Mouse (Mus musculus): ENCODE data around the gene Mblac1. TPM values are rescaled to one million over a fixed set of nuclear protein-coding genes. Genes with fewer than 3 reads are reported as not detected.

Mblac1 gene
- polyA plus RNA-seq, 1 experiment from 2014 or later, result 5.9 TPM

- peak; percentile 89 for ATAC-seq (replicated peaks; ENCODE audit: insufficient number of reproducible peaks, low FRiP score, low TSS enrichment)
- Histone ChIP-seq H3K36me3 (ENCODE audit: control insufficient read depth, insufficient read depth, low read length) (peaks cover 38% of the 10 kb centered on the region), H3K4me3 (ENCODE audit: low read depth, low read length) (peak overlapping the region; percentile 89), H3K9me3 (replicated peaks; ENCODE audit: control insufficient read depth, low read length) (no peaks in the 10 kb centered on the region), H3K27me3 (ENCODE audit: control insufficient read depth, insufficient read depth, low read length) (no peaks in the 10 kb centered on the region), H3K9ac (ENCODE audit: low read depth, low read length) (peak overlapping the region; percentile 96), H3K4me1 (ENCODE audit: control insufficient read depth, insufficient read depth, low read length) (peaks cover 9% of the 10 kb centered on the region), H3K27ac (ENCODE audit: low read depth, low read length) (peak overlapping the region; percentile 99), H3K4me2 (peak overlapping the region; percentile 93)
- WGBS (ENCODE audit: insufficient replicate concordance), result under 1% methylated on average over 47 of the region's 47 CpGs
Observed at GRCm38 (mm10) chr5:138170936-138171561, 23.1 kb upstream of the Mblac1 start.

GRCm38 (mm10) chr5:138171695-138172491 is 22.2 kb upstream of the Mblac1 start, which contains the start of the genes Ap4m1 and Mcm7:
Gene Ap4m1 (plus strand): TSS chr5:138172002.
Gene Mcm7 (minus strand): TSS chr5:138172422.
- H3K4me1 ChIP-seq (ENCODE audit: control insufficient read depth, insufficient read depth, low read length), result peaks cover 9% of the 10 kb centered on the region
- H3K27me3 ChIP-seq (ENCODE audit: control insufficient read depth, insufficient read depth, low read length), result no peaks in the 10 kb centered on the region
- peak within 1 kb of the TSS; percentile 99 for H3K27ac ChIP-seq (ENCODE audit: low read depth, low read length)
- H3K4me2 ChIP-seq, result peak within 1 kb of the TSS; percentile 93
- H3K36me3 ChIP-seq (ENCODE audit: control insufficient read depth, insufficient read depth, low read length), result peaks cover 34% of the 10 kb centered on the region
- peak within 1 kb of the TSS; percentile 96 for H3K9ac ChIP-seq (ENCODE audit: low read depth, low read length)
- under 1% methylated on average over 54 of the region's 54 CpGs for WGBS (ENCODE audit: insufficient replicate concordance)
- peak within 1 kb of the TSS; percentile 89 for H3K4me3 ChIP-seq (ENCODE audit: low read depth, low read length)
- ATAC-seq (replicated peaks; ENCODE audit: insufficient number of reproducible peaks, low FRiP score, low TSS enrichment), result peak; percentile 94
- no peaks in the 10 kb centered on the region for H3K9me3 ChIP-seq (replicated peaks; ENCODE audit: control insufficient read depth, low read length)

GRCm38 (mm10) chr5:138173217-138173616 is 20.9 kb upstream of the Mblac1 start:
- H3K36me3 ChIP-seq (ENCODE audit: control insufficient read depth, insufficient read depth, low read length), result peaks cover 35% of the 10 kb centered on the region

GRCm38 (mm10) chr5:138186950-138187638 is 7.0 kb upstream of the Mblac1 start, which contains the start of the genes Taf6 and Cnpy4:
Gene Taf6 (minus strand): TSS chr5:138187451.
Gene Cnpy4 (plus strand): TSS chr5:138187485.
- peaks cover 15% of the 10 kb centered on the region for H3K36me3 ChIP-seq (ENCODE audit: control insufficient read depth, insufficient read depth, low read length)
- H3K4me2 ChIP-seq, result peak within 1 kb of the TSS; percentile 84
- H3K9ac ChIP-seq (ENCODE audit: low read depth, low read length), result peak within 1 kb of the TSS; percentile 92
- H3K27ac ChIP-seq (ENCODE audit: low read depth, low read length), result peak within 1 kb of the TSS; percentile 73
- no peaks in the 10 kb centered on the region for H3K27me3 ChIP-seq (ENCODE audit: control insufficient read depth, insufficient read depth, low read length)
- peak within 1 kb of the TSS; percentile 83 for H3K4me3 ChIP-seq (ENCODE audit: low read depth, low read length)
- ATAC-seq (replicated peaks; ENCODE audit: insufficient number of reproducible peaks, low FRiP score, low TSS enrichment), result peak; percentile 77
- H3K9me3 ChIP-seq (replicated peaks; ENCODE audit: control insufficient read depth, low read length), result no peaks in the 10 kb centered on the region
- H3K4me1 ChIP-seq (ENCODE audit: control insufficient read depth, insufficient read depth, low read length), result peaks cover 7% of the 10 kb centered on the region
- WGBS (ENCODE audit: insufficient replicate concordance), result 0% methylated on average over 31 of the region's 31 CpGs

More at GRCm38 (mm10) chr5:138173217-138173616, 20.9 kb upstream of the Mblac1 start:
- ATAC-seq (replicated peaks; ENCODE audit: insufficient number of reproducible peaks, low FRiP score, low TSS enrichment), result no peak
- H3K27me3 ChIP-seq (ENCODE audit: control insufficient read depth, insufficient read depth, low read length), result no peaks in the 10 kb centered on the region
- no peak overlapping the region for H3K4me3 ChIP-seq (ENCODE audit: low read depth, low read length)
- no peak overlapping the region for H3K27ac ChIP-seq (ENCODE audit: low read depth, low read length)
- H3K4me2 ChIP-seq, result peak overlapping the region; percentile 93
- WGBS (ENCODE audit: insufficient replicate concordance), result 85% methylated on average over 3 of the region's 3 CpGs
- H3K9ac ChIP-seq (ENCODE audit: low read depth, low read length), result no peak overlapping the region
- no peaks in the 10 kb centered on the region for H3K9me3 ChIP-seq (replicated peaks; ENCODE audit: control insufficient read depth, low read length)
- peaks cover 9% of the 10 kb centered on the region for H3K4me1 ChIP-seq (ENCODE audit: control insufficient read depth, insufficient read depth, low read length)

- 0% methylated on average over 10 of the region's 10 CpGs for WGBS (ENCODE audit: insufficient replicate concordance)
- Histone ChIP-seq H3K36me3 (ENCODE audit: control insufficient read depth, insufficient read depth, low read length) (peaks cover 11% of the 10 kb centered on the region), H3K27ac (ENCODE audit: low read depth, low read length) (peak overlapping the region; percentile 73), H3K4me2 (peak overlapping the region; percentile 84), H3K4me3 (ENCODE audit: low read depth, low read length) (peak overlapping the region; percentile 83), H3K9me3 (replicated peaks; ENCODE audit: control insufficient read depth, low read length) (no peaks in the 10 kb centered on the region), H3K9ac (ENCODE audit: low read depth, low read length) (peak overlapping the region; percentile 92), H3K4me1 (ENCODE audit: control insufficient read depth, insufficient read depth, low read length) (peaks cover 7% of the 10 kb centered on the region), H3K27me3 (ENCODE audit: control insufficient read depth, insufficient read depth, low read length) (no peaks in the 10 kb centered on the region)
- peak; percentile 80 for ATAC-seq (replicated peaks; ENCODE audit: insufficient number of reproducible peaks, low FRiP score, low TSS enrichment)
Observed at GRCm38 (mm10) chr5:138187661-138188306, 6.3 kb upstream of the Mblac1 start.

- Histone ChIP-seq H3K27ac (ENCODE audit: low read depth, low read length) (peak overlapping the region; percentile 79), H3K9ac (ENCODE audit: low read depth, low read length) (peak overlapping the region; percentile 91), H3K4me2 (peak overlapping the region; percentile 91), H3K9me3 (replicated peaks; ENCODE audit: control insufficient read depth, low read length) (no peaks in the 10 kb centered on the region), H3K36me3 (ENCODE audit: control insufficient read depth, insufficient read depth, low read length) (peaks cover 3% of the 10 kb centered on the region; the same call in 1 of the 2 replicates), H3K4me3 (ENCODE audit: low read depth, low read length) (peak overlapping the region; percentile 73), H3K4me1 (ENCODE audit: control insufficient read depth, insufficient read depth, low read length) (no peaks in the 10 kb centered on the region), H3K27me3 (ENCODE audit: control insufficient read depth, insufficient read depth, low read length) (no peaks in the 10 kb centered on the region)
- 2% methylated on average over 29 of the region's 29 CpGs for WGBS (ENCODE audit: insufficient replicate concordance)
- peak; percentile 53; the same call in 1 of the 2 replicates for ATAC-seq (replicated peaks; ENCODE audit: insufficient number of reproducible peaks, low FRiP score, low TSS enrichment)
Observed at GRCm38 (mm10) chr5:138194755-138195345, 736 bp downstream of the Mblac1 start.

GRCm38 (mm10) chr5:138195463-138195862 is 1.3 kb downstream of the Mblac1 start:
- Histone ChIP-seq H3K36me3 (ENCODE audit: control insufficient read depth, insufficient read depth, low read length) (peaks cover 3% of the 10 kb centered on the region; the same call in 1 of the 2 replicates), H3K4me2 (peak overlapping the region; percentile 91), H3K27me3 (ENCODE audit: control insufficient read depth, insufficient read depth, low read length) (no peaks in the 10 kb centered on the region), H3K9me3 (replicated peaks; ENCODE audit: control insufficient read depth, low read length) (no peaks in the 10 kb centered on the region), H3K4me3 (ENCODE audit: low read depth, low read length) (peak overlapping the region; percentile 73; the same call in 1 of the 2 replicates), H3K4me1 (ENCODE audit: control insufficient read depth, insufficient read depth, low read length) (no peaks in the 10 kb centered on the region), H3K9ac (ENCODE audit: low read depth, low read length) (peak overlapping the region; percentile 91; the same call in 1 of the 2 replicates), H3K27ac (ENCODE audit: low read depth, low read length) (no peak overlapping the region)
- WGBS (ENCODE audit: insufficient replicate concordance), result 76% methylated on average over 7 of the region's 7 CpGs
- no peak for ATAC-seq (replicated peaks; ENCODE audit: insufficient number of reproducible peaks, low FRiP score, low TSS enrichment)
